ENCODE assay signal across 12 mouse cellular contexts in genomic region chr1:53061871-53062608, GRCm38 (mm10). TPM values are rescaled to one million over a fixed set of nuclear protein-coding genes. Genes with fewer than 3 reads are reported as not detected.
DNase-seq lines count a peak whose midpoint lies in the region; ATAC-seq and TF ChIP-seq lines count a peak whose summit lies in the region.
"Had no signal": no experiment of that assay in that cellular context is flagged by ENCODE, and none has a peak within 500 bp of the region (broad histone marks: within the 10 kb centered on the region; RNA-seq: fewer than 3 reads in every experiment).

No protein-coding gene starts in this region.

- H3K36me3 ChIP-seq in forebrain, embryonic 15.5 days, result no peaks in the 10 kb centered on the region
- no peaks in the 10 kb centered on the region for H3K36me3 ChIP-seq in forebrain, embryonic 10.5 days (replicated peaks)
- no peaks in the 10 kb centered on the region for H3K36me3 ChIP-seq in G1E (replicated peaks)
- no peaks in the 10 kb centered on the region for H3K36me3 ChIP-seq in hindbrain, embryonic 15.5 days
- no peaks in the 10 kb centered on the region for H3K36me3 ChIP-seq in midbrain, embryonic 15.5 days (replicated peaks)
- H3K36me3 ChIP-seq: neural tube, embryonic 12.5 days had no signal

- peak overlapping the region; percentile 31 for H3K4me2 ChIP-seq in forebrain, embryonic 15.5 days (replicated peaks)
- H3K4me2 ChIP-seq in hindbrain, embryonic 15.5 days, result peak overlapping the region; percentile 35
- H3K4me2 ChIP-seq in midbrain, embryonic 15.5 days, result peak overlapping the region; percentile 15; the same call in 1 of the 2 replicates
- H3K4me2 ChIP-seq: neural tube, embryonic 12.5 days had no signal

- ATAC-seq in forebrain, embryonic 15.5 days (replicated peaks), result peak; percentile 90
- ATAC-seq in G1E (ENCODE audit: extremely low read depth, insufficient number of reproducible peaks, low FRiP score, poor library complexity, severe bottlenecking), result no peak
- no peak for ATAC-seq in hindbrain, embryonic 15.5 days (ENCODE audit: low FRiP score, low read depth)
- 0 out of 2 replicates have a peak, but pooled peaks have one; percentile 56 for ATAC-seq in midbrain, embryonic 15.5 days (replicated peaks)

- no peaks in the 10 kb centered on the region for H3K9me3 ChIP-seq in forebrain, embryonic 15.5 days
- H3K9me3 ChIP-seq in forebrain, embryonic 10.5 days, result no peaks in the 10 kb centered on the region
- no peaks in the 10 kb centered on the region for H3K9me3 ChIP-seq in G1E (replicated peaks)
- H3K9me3 ChIP-seq in hindbrain, embryonic 15.5 days, result no peaks in the 10 kb centered on the region
- no peaks in the 10 kb centered on the region for H3K9me3 ChIP-seq in midbrain, embryonic 15.5 days
- H3K9me3 ChIP-seq: neural tube, embryonic 12.5 days had no signal

- intact Hi-C loops in heart, postnatal 14 days (cut with DNase I), result no loop called here

- H3K27ac ChIP-seq in forebrain, embryonic 15.5 days (replicated peaks), result peak overlapping the region; percentile 54
- H3K27ac ChIP-seq in forebrain, embryonic 10.5 days, result no peak overlapping the region
- H3K27ac ChIP-seq in hindbrain, embryonic 15.5 days (replicated peaks), result no peak overlapping the region
- no peak overlapping the region for H3K27ac ChIP-seq in midbrain, embryonic 15.5 days
- H3K27ac ChIP-seq: neural tube, embryonic 12.5 days had no signal

- H3K27me3 ChIP-seq in forebrain, embryonic 15.5 days, result no peaks in the 10 kb centered on the region
- no peaks in the 10 kb centered on the region for H3K27me3 ChIP-seq in forebrain, embryonic 10.5 days (ENCODE audit: poor library complexity, severe bottlenecking)
- peaks cover 2% of the 10 kb centered on the region; the same call in 1 of the 2 replicates for H3K27me3 ChIP-seq in G1E (ENCODE audit: insufficient read depth, low read length)
- H3K27me3 ChIP-seq in hindbrain, embryonic 15.5 days, result no peaks in the 10 kb centered on the region
- no peaks in the 10 kb centered on the region for H3K27me3 ChIP-seq in midbrain, embryonic 15.5 days (replicated peaks)
- H3K27me3 ChIP-seq: neural tube, embryonic 12.5 days had no signal

- H3K9ac ChIP-seq in forebrain, embryonic 15.5 days (replicated peaks), result no peak overlapping the region
- H3K9ac ChIP-seq in hindbrain, embryonic 15.5 days, result no peak overlapping the region
- no peak overlapping the region for H3K9ac ChIP-seq in midbrain, embryonic 15.5 days
- H3K9ac ChIP-seq: neural tube, embryonic 12.5 days had no signal

- H3K4me1 ChIP-seq in forebrain, embryonic 15.5 days, result peaks cover 19% of the 10 kb centered on the region
- peaks cover 24% of the 10 kb centered on the region for H3K4me1 ChIP-seq in forebrain, embryonic 10.5 days
- H3K4me1 ChIP-seq in G1E (ENCODE audit: insufficient read depth, low read depth, low read length), result peaks cover 15% of the 10 kb centered on the region
- peaks cover 14% of the 10 kb centered on the region for H3K4me1 ChIP-seq in hindbrain, embryonic 15.5 days (replicated peaks)
- H3K4me1 ChIP-seq in midbrain, embryonic 15.5 days, result no peaks in the 10 kb centered on the region; the same call in 1 of the 2 replicates

- no peak for TF ChIP-seq CTCF in G1E (IDR thresholded peaks at IDR 0.05; ENCODE audit: low read depth, low read length)

- WGBS in forebrain, embryonic 15.5 days, result 40% methylated on average over 13 of the region's 13 CpGs
- WGBS in forebrain, embryonic 10.5 days, result 86% methylated on average over 13 of the region's 13 CpGs
- WGBS in hindbrain, embryonic 15.5 days, result 43% methylated on average over 13 of the region's 13 CpGs
- WGBS in midbrain, embryonic 15.5 days, result 46% methylated on average over 13 of the region's 13 CpGs

- H3K4me3 ChIP-seq in forebrain, embryonic 15.5 days, result no peak overlapping the region
- H3K4me3 ChIP-seq in forebrain, embryonic 10.5 days, result no peak overlapping the region
- no peak overlapping the region for H3K4me3 ChIP-seq in G1E (ENCODE audit: low read depth, low read length)
- peak overlapping the region; percentile 7 for H3K4me3 ChIP-seq in hindbrain, embryonic 15.5 days
- H3K4me3 ChIP-seq in midbrain, embryonic 15.5 days, result no peak overlapping the region
- H3K4me3 ChIP-seq: neural tube, embryonic 12.5 days had no signal

- DNase-seq in forebrain, embryonic 10.5 days (ENCODE audit: extremely low spot score, low spot score), result no peak
- DNase-seq in G1E (ENCODE audit: low spot score), result peak; percentile 3
- DNase-seq in cerebellum, adult 11-12 months, result no peak
- no peak for DNase-seq in T-cell, adult 2 months (ENCODE audit: low spot score)
- no peak for DNase-seq in heart, postnatal 14 days
- DNase-seq: cerebellum, adult 2 months; lung, adult 2 months had no signal

RNA-seq across cellular contexts. Expression of gene Mstn, which starts 0.6 kb away (rescaled TPM):
- polyA plus RNA-seq in forebrain, embryonic 15.5 days (2015; fragmentation: Nextera tagmentation; extraction: Ambion mirVana), result 0.52 and 0.66 TPM in 2 replicates
- 1.3 and 2.7 TPM in 2 replicates for polyA plus RNA-seq in forebrain, embryonic 10.5 days (2016; fragmentation: Nextera tagmentation; extraction: Ambion mirVana)
- total RNA-seq in G1E (2014; fragmentation: Nextera tagmentation), result not detected in 2 replicates
- 0.05 and 0.06 TPM in 2 replicates for total RNA-seq in G1E (2017)
- polyA plus RNA-seq in G1E (2012), result not detected in 2 replicates
- 0.21 TPM in 2 replicates for polyA plus RNA-seq in hindbrain, embryonic 15.5 days (2015; fragmentation: Nextera tagmentation; extraction: Ambion mirVana)
- 0.22 and 0.26 TPM in 2 replicates for polyA plus RNA-seq in midbrain, embryonic 15.5 days (2015; fragmentation: Nextera tagmentation; extraction: Ambion mirVana)
- under 1 TPM; 0.26 to 0.39 TPM for total RNA-seq in heart, postnatal 14 days (2021)
- polyA plus RNA-seq: intestine, embryonic 14.5 days had no signal

RNA-seq across cellular contexts. Expression of gene 1700019D03Rik, which starts 42.1 kb away (rescaled TPM):
- polyA plus RNA-seq in forebrain, embryonic 15.5 days (2015; fragmentation: Nextera tagmentation; extraction: Ambion mirVana), result 1.8 and 2.7 TPM in 2 replicates
- 2.5 and 2.7 TPM in 2 replicates for polyA plus RNA-seq in forebrain, embryonic 10.5 days (2016; fragmentation: Nextera tagmentation; extraction: Ambion mirVana)
- total RNA-seq in G1E (2014; fragmentation: Nextera tagmentation), result 2.3 and 2.9 TPM in 2 replicates
- total RNA-seq in G1E (2017), result 3.4 and 5.3 TPM in 2 replicates
- not detected in 2 replicates for polyA plus RNA-seq in G1E (2012)
- polyA plus RNA-seq in hindbrain, embryonic 15.5 days (2015; fragmentation: Nextera tagmentation; extraction: Ambion mirVana), result 4.2 and 4.8 TPM in 2 replicates
- polyA plus RNA-seq in midbrain, embryonic 15.5 days (2015; fragmentation: Nextera tagmentation; extraction: Ambion mirVana), result 2.7 and 3.4 TPM in 2 replicates
- total RNA-seq in heart, postnatal 14 days (2021), result 1 to 10 TPM; 1.2 to 1.8 TPM

Comparison
In these comparisons a context has a peak if more than half of its experiments do, and no peak if none do; other contexts are left out.
1. ATAC-seq: peak in forebrain, embryonic 15.5 days (single experiment) and midbrain, embryonic 15.5 days (single experiment); none in G1E (single experiment) and hindbrain, embryonic 15.5 days (single experiment).
2. Peak in every context shown above with its lines, with median percentiles within 50 percentile points of each other: H3K4me2 ChIP-seq.